Mouse (Mus musculus): ENCODE measurements around the gene Lyar. TPM values are rescaled to one million over a fixed set of nuclear protein-coding genes. Genes with fewer than 3 reads are reported as not detected.

Lyar gene
- total and polyA plus RNA-seq, 2 experiments from 2014 or later = 11.4 to 45.9 TPM

- no peak for TF ChIP-seq CTCF (IDR thresholded peaks at IDR 0.05; ENCODE audit: low read depth)
- Histone ChIP-seq H3K27me3 (ENCODE audit: insufficient read depth, low read length) (no peaks in the 10 kb centered on the region), H3K9ac (replicated peaks; ENCODE audit: low read length) (no peak overlapping the region), H3K27ac (no peak overlapping the region), H3K4me1 (ENCODE audit: insufficient read depth, low read length) (no peaks in the 10 kb centered on the region), H3K4me2 (ENCODE audit: low read depth, low read length) (no peak overlapping the region), H3K4me3 (ENCODE audit: low read length) (no peak overlapping the region), H3K9me3 (ENCODE audit: low read length) (no peaks in the 10 kb centered on the region), H3K36me3 (ENCODE audit: insufficient read depth, low read length) (peaks cover 49% of the 10 kb centered on the region)
- ATAC-seq (no peak), DNase-seq (ENCODE audit: low spot score) (no peak)
- WGBS = 86% methylated on average over 8 of the region's 8 CpGs
Observed at GRCm38 (mm10) chr5:38211691-38212090, 8.6 kb upstream of the Lyar start.

- no peak for TF ChIP-seq CTCF (IDR thresholded peaks at IDR 0.05; ENCODE audit: low read depth)
- Histone ChIP-seq H3K4me2 (ENCODE audit: low read depth, low read length) (no peak overlapping the region), H3K9ac (replicated peaks; ENCODE audit: low read length) (no peak overlapping the region), H3K4me3 (ENCODE audit: low read length) (no peak overlapping the region), H3K36me3 (ENCODE audit: insufficient read depth, low read length) (peaks cover 49% of the 10 kb centered on the region), H3K27me3 (ENCODE audit: insufficient read depth, low read length) (no peaks in the 10 kb centered on the region), H3K9me3 (ENCODE audit: low read length) (no peaks in the 10 kb centered on the region), H3K27ac (no peak overlapping the region), H3K4me1 (ENCODE audit: insufficient read depth, low read length) (no peaks in the 10 kb centered on the region)
- no peak for DNase-seq (ENCODE audit: low spot score)
- no peak for ATAC-seq
- 88% methylated on average over 6 of the region's 6 CpGs for WGBS
Observed at GRCm38 (mm10) chr5:38213009-38213408, 7.3 kb upstream of the Lyar start.

- peaks cover 9% of the 10 kb centered on the region for H3K4me1 ChIP-seq (ENCODE audit: insufficient read depth, low read length)
- WGBS = under 1% methylated on average over 33 of the region's 35 CpGs
- DNase-seq (ENCODE audit: low spot score) (peak; percentile 36), ATAC-seq (peak; percentile 84)
- H3K9me3 ChIP-seq (ENCODE audit: low read length) = no peaks in the 10 kb centered on the region
- H3K4me2 ChIP-seq (ENCODE audit: low read depth, low read length) = peak overlapping the region; percentile 92
- TF ChIP-seq CTCF (IDR thresholded peaks at IDR 0.05; ENCODE audit: low read depth) = no peak
- H3K36me3 ChIP-seq (ENCODE audit: insufficient read depth, low read length) = peaks cover 13% of the 10 kb centered on the region
- H3K27me3 ChIP-seq (ENCODE audit: insufficient read depth, low read length) = no peaks in the 10 kb centered on the region
- H3K9ac ChIP-seq (replicated peaks; ENCODE audit: low read length) = peak overlapping the region; percentile 88
- H3K27ac ChIP-seq = peak overlapping the region; percentile 85
- H3K4me3 ChIP-seq (ENCODE audit: low read length) = peak overlapping the region; percentile 86
Observed at GRCm38 (mm10) chr5:38219771-38220307, 431 bp upstream of the Lyar start.

GRCm38 (mm10) chr5:38235422-38235821, 15.2 kb downstream of the Lyar start:
- H3K27ac ChIP-seq = no peak overlapping the region
- no peak overlapping the region for H3K4me3 ChIP-seq (ENCODE audit: low read length)
- H3K27me3 ChIP-seq (ENCODE audit: insufficient read depth, low read length) = no peaks in the 10 kb centered on the region
- DNase-seq (ENCODE audit: low spot score) (peak; percentile 53), ATAC-seq (peak; percentile 67)
- TF ChIP-seq CTCF (IDR thresholded peaks at IDR 0.05; ENCODE audit: low read depth) = peak; percentile 79
- H3K4me2 ChIP-seq (ENCODE audit: low read depth, low read length) = no peak overlapping the region
- no peaks in the 10 kb centered on the region for H3K4me1 ChIP-seq (ENCODE audit: insufficient read depth, low read length)
- no peak overlapping the region for H3K9ac ChIP-seq (replicated peaks; ENCODE audit: low read length)
- peaks cover 30% of the 10 kb centered on the region for H3K36me3 ChIP-seq (ENCODE audit: insufficient read depth, low read length)
- H3K9me3 ChIP-seq (ENCODE audit: low read length) = no peaks in the 10 kb centered on the region
- 68% methylated on average over 4 of the region's 4 CpGs for WGBS

GRCm38 (mm10) chr5:38236627-38237026, 16.4 kb downstream of the Lyar start:
- Histone ChIP-seq H3K9ac (replicated peaks; ENCODE audit: low read length) (no peak overlapping the region), H3K36me3 (ENCODE audit: insufficient read depth, low read length) (peaks cover 22% of the 10 kb centered on the region), H3K4me2 (ENCODE audit: low read depth, low read length) (no peak overlapping the region), H3K27ac (no peak overlapping the region), H3K4me3 (ENCODE audit: low read length) (no peak overlapping the region), H3K27me3 (ENCODE audit: insufficient read depth, low read length) (no peaks in the 10 kb centered on the region), H3K9me3 (ENCODE audit: low read length) (no peaks in the 10 kb centered on the region), H3K4me1 (ENCODE audit: insufficient read depth, low read length) (no peaks in the 10 kb centered on the region)
- ATAC-seq = no peak
- no peak for DNase-seq (ENCODE audit: low spot score)
- WGBS = 95% methylated on average over 2 of the region's 2 CpGs
- peak; percentile 27; the same call in 1 of the 2 replicates for TF ChIP-seq CTCF (IDR thresholded peaks at IDR 0.05; ENCODE audit: low read depth)

GRCm38 (mm10) chr5:38240727-38241472, 20.6 kb downstream of the Lyar start:
- H3K4me3 ChIP-seq (ENCODE audit: low read length) = no peak overlapping the region
- no peaks in the 10 kb centered on the region for H3K9me3 ChIP-seq (ENCODE audit: low read length)
- no peak overlapping the region for H3K4me2 ChIP-seq (ENCODE audit: low read depth, low read length)
- DNase-seq (ENCODE audit: low spot score) = no peak
- H3K4me1 ChIP-seq (ENCODE audit: insufficient read depth, low read length) = no peaks in the 10 kb centered on the region
- no peaks in the 10 kb centered on the region for H3K27me3 ChIP-seq (ENCODE audit: insufficient read depth, low read length)
- 20% methylated on average over 5 of the region's 5 CpGs for WGBS
- H3K9ac ChIP-seq (replicated peaks; ENCODE audit: low read length) = no peak overlapping the region
- no peaks in the 10 kb centered on the region for H3K36me3 ChIP-seq (ENCODE audit: insufficient read depth, low read length)
- no peak for ATAC-seq
- no peak overlapping the region for H3K27ac ChIP-seq
- TF ChIP-seq CTCF (IDR thresholded peaks at IDR 0.05; ENCODE audit: low read depth) = no peak

- Histone ChIP-seq H3K27ac (no peak overlapping the region), H3K4me3 (ENCODE audit: low read length) (no peak overlapping the region), H3K36me3 (ENCODE audit: insufficient read depth, low read length) (no peaks in the 10 kb centered on the region), H3K4me1 (ENCODE audit: insufficient read depth, low read length) (no peaks in the 10 kb centered on the region), H3K9me3 (ENCODE audit: low read length) (no peaks in the 10 kb centered on the region), H3K27me3 (ENCODE audit: insufficient read depth, low read length) (no peaks in the 10 kb centered on the region), H3K9ac (replicated peaks; ENCODE audit: low read length) (no peak overlapping the region), H3K4me2 (ENCODE audit: low read depth, low read length) (no peak overlapping the region)
- peak; percentile 51 for DNase-seq (ENCODE audit: low spot score)
- no peak for ATAC-seq
- no peak for TF ChIP-seq CTCF (IDR thresholded peaks at IDR 0.05; ENCODE audit: low read depth)
- 48% methylated on average over 3 of the region's 3 CpGs for WGBS
Observed at GRCm38 (mm10) chr5:38241473-38241834, 21.2 kb downstream of the Lyar start.
